Mouse (Mus musculus): ENCODE data around the gene Gm4631. TPM values are rescaled to one million over a fixed set of nuclear protein-coding genes. Genes with fewer than 3 reads are reported as not detected.
"Not testable (repeated sequence)": the region's sequence is repeated elsewhere in the genome, so short reads cannot be mapped to it uniquely, and the experiment has no call there.

Gm4631 gene
- polyA plus RNA-seq (2014; fragmentation: Nextera tagmentation; extraction: Ambion mirVana), result 24.4 and 24.5 TPM in 2 replicates

DNA sequence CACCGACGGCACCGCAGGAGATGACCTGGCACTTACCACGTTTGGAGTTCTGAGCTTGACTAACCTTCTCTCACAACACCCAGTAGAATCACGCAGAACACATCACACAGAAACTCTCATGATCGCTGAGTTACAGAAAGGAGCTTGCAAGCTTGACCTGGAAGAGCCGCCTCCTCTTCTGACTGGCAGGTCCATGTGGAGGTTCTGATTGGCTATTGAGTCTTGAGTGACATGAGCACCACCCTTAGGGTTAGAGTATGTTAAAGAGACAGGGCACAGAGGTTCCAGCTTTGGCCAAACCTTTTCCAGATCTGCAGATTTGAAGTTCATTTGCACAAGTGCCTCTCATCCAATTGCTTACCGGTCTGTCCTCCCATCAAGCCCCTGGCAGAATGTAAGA, at the start of gene Gm4631:
TSS of gene Gm4631 (minus strand) at position 101 of the 400 bp plus-strand sequence.
- not testable (repeated sequence) for H3K9me3 ChIP-seq (ENCODE audit: control insufficient read depth, low read length); H3K9ac ChIP-seq (replicated peaks; ENCODE audit: low read depth, low read length); ATAC-seq (ENCODE audit: low read depth); H3K27ac ChIP-seq (ENCODE audit: low read depth, low read length); H3K4me2 ChIP-seq (ENCODE audit: low read depth, low read length); H3K4me3 ChIP-seq (ENCODE audit: low read depth, low read length); H3K36me3 ChIP-seq (ENCODE audit: control insufficient read depth, insufficient read depth, low read length); H3K27me3 ChIP-seq (ENCODE audit: control insufficient read depth, insufficient read depth, low read length); H3K4me1 ChIP-seq (ENCODE audit: control insufficient read depth, insufficient read depth, low read length)
- no CpG with 5 or more reads among the region's 8 CpGs for WGBS

DNA sequence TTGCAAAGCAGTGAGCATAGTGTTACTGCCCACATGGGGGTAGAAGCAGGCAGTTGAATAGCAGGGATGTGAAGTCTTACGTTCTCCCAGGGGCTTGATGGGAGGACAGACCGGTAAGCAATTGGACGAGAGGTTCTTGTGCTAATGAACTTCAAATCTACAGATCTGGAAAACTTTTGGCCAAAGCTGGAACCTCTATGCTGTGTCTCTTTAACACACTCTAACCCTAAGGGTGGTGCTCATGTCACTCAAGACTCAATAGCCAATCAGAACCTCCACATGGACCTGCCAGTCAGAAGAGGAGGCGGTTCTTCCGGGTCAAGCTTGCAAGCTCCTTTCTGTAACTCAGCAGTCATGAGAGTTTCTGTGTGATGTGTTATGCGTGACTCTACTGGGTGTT, 34.1 kb upstream of the Gm4631 start, which contains the start of gene Zfp968:
TSS of gene Zfp968 (plus strand) at position 301 of the 400 bp plus-strand sequence.
- H3K4me3 ChIP-seq (ENCODE audit: low read depth, low read length); ATAC-seq (ENCODE audit: low read depth); H3K9me3 ChIP-seq (ENCODE audit: control insufficient read depth, low read length); H3K4me2 ChIP-seq (ENCODE audit: low read depth, low read length); H3K27me3 ChIP-seq (ENCODE audit: control insufficient read depth, insufficient read depth, low read length); H3K4me1 ChIP-seq (ENCODE audit: control insufficient read depth, insufficient read depth, low read length); H3K27ac ChIP-seq (ENCODE audit: low read depth, low read length); H3K36me3 ChIP-seq (ENCODE audit: control insufficient read depth, insufficient read depth, low read length); H3K9ac ChIP-seq (replicated peaks; ENCODE audit: low read depth, low read length): not testable (repeated sequence)
- no CpG with 5 or more reads among the region's 6 CpGs for WGBS

DNA sequence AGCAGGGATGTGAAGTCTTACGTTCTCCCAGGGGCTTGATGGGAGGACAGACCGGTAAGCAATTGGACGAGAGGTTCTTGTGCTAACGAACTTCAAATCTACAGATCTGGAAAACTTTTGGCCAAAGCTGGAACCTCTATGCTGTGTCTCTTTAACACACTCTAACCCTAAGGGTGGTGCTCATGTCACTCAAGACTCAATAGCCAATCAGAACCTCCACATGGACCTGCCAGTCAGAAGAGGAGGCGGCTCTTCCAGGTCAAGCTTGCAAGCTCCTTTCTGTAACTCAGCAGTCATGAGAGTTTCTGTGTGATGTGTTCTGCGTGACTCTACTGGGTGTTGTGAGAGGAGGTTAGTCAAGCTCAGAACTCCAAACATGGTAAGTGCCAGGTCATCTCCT, 63.2 kb downstream of the Gm4631 start, which contains the start of gene Gm14440:
TSS of gene Gm14440 (plus strand) at position 301 of the 400 bp plus-strand sequence.
- H3K9ac ChIP-seq (replicated peaks; ENCODE audit: low read depth, low read length); H3K27ac ChIP-seq (ENCODE audit: low read depth, low read length); H3K4me3 ChIP-seq (ENCODE audit: low read depth, low read length); H3K9me3 ChIP-seq (ENCODE audit: control insufficient read depth, low read length); ATAC-seq (ENCODE audit: low read depth); H3K4me2 ChIP-seq (ENCODE audit: low read depth, low read length); H3K4me1 ChIP-seq (ENCODE audit: control insufficient read depth, insufficient read depth, low read length); H3K27me3 ChIP-seq (ENCODE audit: control insufficient read depth, insufficient read depth, low read length); H3K36me3 ChIP-seq (ENCODE audit: control insufficient read depth, insufficient read depth, low read length): not testable (repeated sequence)
- no CpG with 5 or more reads among the region's 6 CpGs for WGBS

Other genes starting within 250 kb of the Gm4631 start
- 5.9 and 6.8 TPM in 2 replicates for gene Gm14399, start 196.2 kb downstream of the Gm4631 start, polyA plus RNA-seq (2014; fragmentation: Nextera tagmentation; extraction: Ambion mirVana)
- 1.5 and 2.1 TPM in 2 replicates for gene Gm14443, start 162.3 kb downstream of the Gm4631 start, polyA plus RNA-seq (2014; fragmentation: Nextera tagmentation; extraction: Ambion mirVana)
- gene Gm14391, start 131.3 kb downstream of the Gm4631 start, polyA plus RNA-seq (2014; fragmentation: Nextera tagmentation; extraction: Ambion mirVana), result 5.7 and 16.2 TPM in 2 replicates
- gene Gm14440, start 63.1 kb downstream of the Gm4631 start, polyA plus RNA-seq (2014; fragmentation: Nextera tagmentation; extraction: Ambion mirVana), result 1.9 TPM in 1 of 2 replicates, not detected in the other
- 5.6 and 6.6 TPM in 2 replicates for gene Zfp968, start 34.2 kb upstream of the Gm4631 start, polyA plus RNA-seq (2014; fragmentation: Nextera tagmentation; extraction: Ambion mirVana)
- gene Gm4724, start 97.6 kb upstream of the Gm4631 start, polyA plus RNA-seq (2014; fragmentation: Nextera tagmentation; extraction: Ambion mirVana), result 24.8 and 32.5 TPM in 2 replicates
- gene Zfp965, start 131.8 kb upstream of the Gm4631 start, polyA plus RNA-seq (2014; fragmentation: Nextera tagmentation; extraction: Ambion mirVana), result 6.7 and 6.9 TPM in 2 replicates

Measured in neural tube, embryonic 14.5 days (tissue).